25 mouse cellular contexts compared by ENCODE assay signal in genomic region chr1:73079518-73079917, GRCm38 (mm10).
"Had no signal": no experiment of that assay in that cellular context is flagged by ENCODE, and none has a peak within 500 bp of the region (broad histone marks: within the 10 kb centered on the region; RNA-seq: fewer than 3 reads in every experiment).

No protein-coding gene starts in this region.

- H3K27me3 ChIP-seq: heart, embryonic 13.5 days; heart, embryonic 15.5 days; hindbrain, embryonic 13.5 days; hindbrain, embryonic 15.5 days; kidney, embryonic 15.5 days had no signal

- H3K9ac ChIP-seq: forebrain, postnatal 0 days; heart, embryonic 13.5 days; heart, embryonic 15.5 days; hindbrain, embryonic 13.5 days; hindbrain, embryonic 15.5 days; kidney, embryonic 15.5 days; limb, embryonic 12.5 days had no signal

- H3K4me1 ChIP-seq: heart, embryonic 15.5 days; hindbrain, embryonic 13.5 days; hindbrain, embryonic 15.5 days; kidney, embryonic 15.5 days had no signal

- H3K27ac ChIP-seq: heart, adult 2 months; heart, embryonic 13.5 days; heart, embryonic 15.5 days; hindbrain, embryonic 13.5 days; hindbrain, embryonic 15.5 days; hindbrain, postnatal 0 days; kidney, embryonic 15.5 days; kidney, postnatal 0 days; left cerebral cortex, adult 2 months; limb, embryonic 10.5 days; limb, embryonic 12.5 days had no signal

- H3K4me2 ChIP-seq: heart, embryonic 11.5 days; heart, embryonic 13.5 days; heart, embryonic 15.5 days; hindbrain, embryonic 13.5 days; hindbrain, embryonic 15.5 days; kidney, embryonic 15.5 days; limb, embryonic 12.5 days had no signal

- H3K36me3 ChIP-seq: heart, embryonic 13.5 days; heart, embryonic 15.5 days; hindbrain, embryonic 13.5 days; hindbrain, embryonic 15.5 days; kidney, embryonic 15.5 days; limb, embryonic 10.5 days; limb, embryonic 12.5 days had no signal

- H3K9me3 ChIP-seq: heart, embryonic 13.5 days; heart, embryonic 15.5 days; hindbrain, embryonic 13.5 days; hindbrain, embryonic 15.5 days; kidney, embryonic 15.5 days; limb, embryonic 10.5 days; limb, embryonic 12.5 days had no signal

- H3K4me3 ChIP-seq: heart, adult 2 months; heart, embryonic 13.5 days; heart, embryonic 15.5 days; hindbrain, embryonic 13.5 days; hindbrain, embryonic 15.5 days; kidney, embryonic 15.5 days; left cerebral cortex, adult 2 months; limb, embryonic 10.5 days; limb, embryonic 12.5 days had no signal

- DNase-seq: forebrain, postnatal 0 days; gastrocnemius, postnatal 14 days; gastrocnemius, postnatal 36 days; heart, adult 2 months; heart, postnatal 14 days; heart, postnatal 36 days; kidney, adult 11 months; kidney, adult 2 months; kidney, adult 9 months; kidney, postnatal 14 days; kidney, postnatal 36 days; layer of hippocampus, adult 9-11 months; layer of hippocampus, postnatal 36 days had no signal

- ATAC-seq: forebrain, postnatal 0 days; hindbrain, postnatal 0 days; intestine, embryonic 16.5 days had no signal
